Mouse (Mus musculus) embryo, embryonic 10.5 days (tissue): Measurements from ENCODE around the gene Get4.

ENCODE experiments used
- DNase-seq: peaks from one replicate; pipeline ENCODE4 v3.0.0-alpha.2; 2015; ENCODE audit warnings: low spot score

Gene Get4

GRCm38 (mm10) chr5:139283460-139284180 is 31.5 kb downstream of the Get4 start:
- no peak for DNase-seq

GRCm38 (mm10) chr5:139285383-139286067 is 33.4 kb downstream of the Get4 start:
- DNase-seq = no peak

DNA sequence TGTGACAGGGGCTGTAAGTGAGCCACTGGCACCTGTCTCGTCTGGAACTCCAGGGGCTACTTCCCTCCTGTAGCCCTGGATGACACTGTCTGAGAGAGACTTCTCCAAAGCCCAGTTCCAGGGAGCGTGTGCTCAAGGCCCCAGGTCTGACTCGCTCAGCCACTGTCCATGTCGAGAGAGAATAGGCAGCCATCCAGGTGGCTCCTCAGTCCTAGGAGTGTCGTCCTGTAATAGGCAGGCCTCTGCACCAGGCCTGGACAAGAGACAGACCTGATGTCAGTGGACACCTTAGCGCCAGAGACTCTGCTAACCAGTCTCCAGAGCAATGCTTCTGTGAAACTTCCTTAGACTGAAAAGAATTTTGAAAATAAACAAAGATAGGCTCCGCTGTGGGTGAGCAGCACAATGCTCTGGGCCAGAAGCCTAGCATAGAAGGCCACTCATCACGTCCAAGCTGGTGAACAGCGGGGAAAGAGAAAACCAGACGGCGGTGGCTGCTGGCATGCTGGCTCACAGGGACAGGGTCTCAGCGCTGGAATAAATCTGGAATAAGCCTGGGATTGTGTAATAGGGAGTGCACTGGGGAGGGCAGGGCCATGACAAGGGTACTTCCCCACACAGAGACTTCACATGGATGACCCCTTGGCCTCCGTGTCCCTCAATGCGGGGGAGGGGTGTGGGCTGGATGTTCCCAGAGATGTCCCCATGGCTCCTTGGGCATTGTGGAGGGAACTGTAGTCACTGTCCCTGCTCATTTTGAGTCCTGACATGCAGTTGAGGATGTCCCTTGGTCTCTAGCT is 34.2 kb downstream of the Get4 start:
- DNase-seq = no peak

DNA sequence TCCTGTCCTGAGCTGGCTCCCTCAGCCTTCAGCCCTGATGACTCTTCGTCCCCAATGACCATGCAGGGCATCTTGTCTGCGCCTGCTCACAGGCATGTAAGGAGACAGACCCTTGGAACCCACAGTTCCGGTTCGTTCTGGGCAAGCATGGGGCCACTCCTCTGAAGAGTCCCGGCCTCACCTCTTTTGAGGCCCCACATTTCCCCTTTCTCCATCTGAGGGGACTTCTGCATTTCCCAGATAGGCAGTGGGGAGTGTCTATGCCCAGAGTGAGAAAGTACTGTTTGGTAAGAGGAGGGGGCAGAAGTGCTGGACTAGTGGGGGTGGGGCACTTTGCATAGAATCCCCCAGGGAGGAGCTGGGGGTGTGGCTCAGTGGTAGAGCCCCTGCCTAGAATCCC is 35.0 kb downstream of the Get4 start:
- DNase-seq = no peak

- DNase-seq = no peak
These were observed 35.7 kb downstream of the Get4 start for GRCm38 (mm10) chr5:139287787-139288186.

GRCm38 (mm10) chr5:139288591-139288990 is 36.5 kb downstream of the Get4 start:
- no peak for DNase-seq

DNA sequence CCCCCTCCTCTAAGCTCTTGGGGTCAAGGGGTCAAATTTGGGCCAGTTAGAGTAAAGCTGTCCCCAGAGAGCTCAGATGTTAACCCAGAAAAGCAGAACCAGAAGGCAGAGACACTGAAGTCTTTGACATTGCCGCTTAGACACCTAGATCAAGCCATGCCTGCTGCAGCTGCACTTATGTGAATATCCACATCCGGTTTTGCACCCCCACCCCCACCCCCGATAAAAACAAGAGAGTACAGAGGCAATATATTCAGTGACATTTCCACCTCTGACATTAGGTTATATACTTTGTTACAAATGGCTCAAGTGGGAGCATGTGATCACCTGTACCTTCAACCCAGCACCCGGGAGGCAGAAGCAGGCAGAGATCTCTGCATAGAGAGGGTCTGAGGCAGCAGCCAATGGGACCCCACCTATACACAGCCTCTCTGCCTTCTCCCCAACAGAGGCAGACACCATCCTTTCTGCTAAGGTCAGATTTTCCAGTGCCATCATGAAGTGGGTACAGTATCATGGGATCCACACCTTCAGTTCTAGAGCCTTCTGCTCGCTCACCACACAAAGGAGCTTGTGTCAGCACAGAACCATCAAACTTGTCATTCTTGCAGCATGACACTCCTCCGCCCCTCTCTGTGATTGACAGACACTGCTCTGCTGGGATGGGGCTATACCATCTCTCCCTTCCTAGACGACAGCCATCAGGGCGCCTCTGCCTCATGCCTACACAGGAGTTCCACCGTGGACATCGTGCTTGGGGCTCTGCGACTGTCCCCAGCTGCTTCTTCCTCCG is 38.5 kb downstream of the Get4 start:
- DNase-seq = no peak

DNA sequence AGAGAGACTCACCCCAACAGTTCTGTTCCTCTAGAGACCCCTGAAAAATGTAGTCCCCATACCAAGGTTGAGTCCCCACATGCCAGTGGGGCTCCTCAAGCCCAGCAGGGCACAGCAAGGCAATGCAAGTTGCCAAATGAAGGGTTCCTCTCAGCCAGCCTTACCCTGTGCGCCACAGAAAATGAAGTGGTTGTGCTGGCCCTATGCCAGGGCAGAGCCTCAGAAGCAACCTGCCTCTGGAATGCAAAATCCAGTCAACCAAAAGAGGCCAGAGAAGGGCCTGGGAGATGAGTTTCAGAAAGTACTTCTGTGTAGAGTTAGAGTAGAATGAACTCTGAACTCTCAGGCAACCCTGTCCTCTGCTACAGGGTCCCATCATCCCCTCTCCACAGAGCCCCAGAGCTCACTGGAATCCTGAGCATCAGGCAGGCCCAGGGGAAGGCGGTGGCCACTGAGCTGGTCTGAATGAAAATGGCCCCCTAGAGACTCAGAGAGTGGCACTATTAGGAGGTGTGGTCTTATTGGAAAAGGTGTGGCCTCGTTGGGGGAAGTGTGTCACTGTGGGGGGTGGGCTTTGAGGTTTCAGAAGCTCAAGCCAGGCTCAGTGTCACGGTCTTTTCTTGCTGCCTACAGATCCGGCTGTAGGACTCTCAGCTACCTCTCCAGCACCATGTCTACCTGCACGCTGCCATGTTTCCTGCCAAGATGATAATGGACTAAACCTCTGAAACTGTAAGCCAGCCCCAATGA is 39.9 kb downstream of the Get4 start:
- DNase-seq = no peak

DNA sequence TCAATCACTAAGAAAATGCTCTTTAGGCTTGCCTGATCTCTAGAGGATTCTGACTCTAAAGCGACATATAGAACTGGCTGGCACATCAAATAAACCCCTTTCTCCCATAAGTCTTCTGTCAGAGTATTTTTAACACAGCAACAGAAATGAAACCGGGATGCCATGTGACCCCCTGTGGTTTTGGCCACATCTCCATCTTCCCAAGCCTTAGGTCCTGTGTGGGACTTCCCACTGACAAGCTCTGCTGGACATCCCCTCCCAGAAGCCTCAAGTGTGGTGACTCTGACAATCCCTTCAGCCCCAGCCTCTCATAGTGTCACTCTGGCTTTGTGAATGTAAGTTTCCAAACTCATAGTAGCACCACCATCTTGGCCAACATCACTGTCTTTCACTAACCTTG is 42.0 kb downstream of the Get4 start:
- DNase-seq = no peak

- no peak for DNase-seq
These were observed 45.0 kb downstream of the Get4 start for GRCm38 (mm10) chr5:139297092-139297491.

DNA sequence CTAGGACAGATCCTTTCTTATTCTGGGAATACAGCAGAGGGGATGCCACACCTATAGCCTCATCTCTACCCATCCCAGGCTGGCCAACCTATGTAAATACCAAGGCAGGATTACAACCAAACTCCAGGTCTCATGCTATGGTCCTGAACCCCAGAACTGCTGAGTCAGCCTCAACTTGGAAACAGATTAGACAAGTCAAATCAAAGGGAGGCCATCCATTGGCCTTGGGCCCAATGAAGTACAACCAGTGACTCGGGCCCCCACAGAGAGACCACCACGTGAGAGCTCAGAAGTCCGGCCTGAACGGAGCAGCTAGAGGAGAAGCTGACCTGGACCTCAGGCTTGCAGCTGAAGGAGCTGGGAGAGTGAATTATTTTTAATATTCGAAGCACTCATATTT is 45.6 kb downstream of the Get4 start:
- DNase-seq = no peak

GRCm38 (mm10) chr5:139302101-139302500 is 50.0 kb downstream of the Get4 start:
- DNase-seq = no peak

- DNase-seq = no peak
These were observed 51.5 kb downstream of the Get4 start for GRCm38 (mm10) chr5:139303646-139304061.

- no peak for DNase-seq
These were observed 57.8 kb downstream of the Get4 start for GRCm38 (mm10) chr5:139309946-139310345.

- DNase-seq = no peak
These were observed 58.4 kb downstream of the Get4 start for GRCm38 (mm10) chr5:139310477-139310876.

GRCm38 (mm10) chr5:139311822-139312221 is 59.7 kb downstream of the Get4 start:
- DNase-seq = no peak

GRCm38 (mm10) chr5:139313536-139313935 is 61.4 kb downstream of the Get4 start:
- no peak for DNase-seq

- no peak for DNase-seq
These were observed 63.0 kb downstream of the Get4 start for GRCm38 (mm10) chr5:139314941-139315642.

- DNase-seq = no peak
These were observed 65.0 kb downstream of the Get4 start for GRCm38 (mm10) chr5:139316982-139317675.
